Mouse (Mus musculus) mouse embryonic stem cell (cell line): ENCODE measurements at regions not wholly inside any gene's neighbourhood (a gene's known extent, or its start where the extent isn't known, plus 50 kb on each side); places are given as distances from the start of the nearest gene placed in this dataset.

Experiments used
- in situ Hi-C, 2 experiments: fragments of 300-500 bp; cut with MboI; formaldehyde crosslinking; loops; 1 replicate in 1 of 2; 3 replicates in 1 of 2; pipeline ENCODE4 v1.14.3; 2019 to 2020; ENCODE audit warnings: low sequenced_read_pairs in 2 of 2, low pct_unique_long_range_greater_than_20kb in 1 of 2, mixed read lengths in 1 of 2; ENCODE audit not compliant: unreplicated experiment in 1 of 2

DNA sequence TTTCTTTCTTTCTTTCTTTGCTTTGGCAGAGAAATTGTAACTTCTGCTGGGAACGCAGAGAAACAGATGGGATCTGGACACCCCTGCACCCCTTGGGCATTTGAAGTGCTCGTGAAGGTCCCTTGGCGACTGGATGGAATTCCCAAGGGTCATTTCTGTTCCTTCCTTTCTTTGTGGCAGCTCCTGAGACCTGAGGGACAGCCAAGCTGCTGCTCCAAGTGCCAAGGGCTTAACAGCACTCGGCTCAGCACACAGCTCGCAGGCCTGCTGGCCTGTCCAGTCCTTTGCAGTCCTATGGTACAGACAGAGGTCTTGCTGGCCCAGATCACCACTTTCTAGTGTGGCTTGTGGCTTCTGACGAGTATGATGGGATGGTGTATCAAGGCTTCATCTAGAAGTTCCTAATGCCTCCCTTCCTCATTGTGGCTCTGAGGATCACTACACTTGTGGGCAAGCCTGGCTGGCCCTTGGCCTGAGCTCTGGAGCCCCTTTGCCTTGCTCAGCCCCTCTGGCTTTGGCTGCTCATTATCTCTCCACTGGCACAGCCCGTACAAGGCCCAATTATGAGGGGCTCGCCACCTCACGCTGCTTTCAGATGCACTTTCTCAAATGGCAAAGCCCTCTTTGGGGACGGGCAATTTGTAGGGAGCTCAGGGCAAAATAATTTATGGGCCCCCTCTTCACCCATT, 63.7 kb upstream of the Pitx1 start:
- in situ Hi-C loops, result no loop called here

DNA sequence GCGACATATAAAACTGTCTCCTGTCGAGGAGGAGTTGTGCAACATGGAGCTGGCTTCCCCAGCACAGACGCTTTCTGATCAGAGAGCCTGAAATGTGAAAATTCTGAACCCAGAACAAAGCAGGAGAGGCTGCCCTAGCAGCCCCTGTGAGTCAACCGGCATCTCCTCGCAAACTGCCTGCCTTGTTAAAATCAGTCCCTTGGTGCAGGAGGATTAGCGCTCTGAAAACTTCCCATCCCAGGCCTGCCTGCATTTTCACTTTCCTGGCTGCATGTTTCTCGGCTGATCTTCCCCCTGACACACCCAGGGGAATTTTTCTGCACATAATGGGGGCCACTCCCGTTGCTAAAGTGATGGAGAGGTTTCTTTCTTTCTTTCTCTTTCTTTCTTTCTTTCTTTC, 63.0 kb upstream of the Pitx1 start:
- in situ Hi-C loops, result no loop called here

DNA sequence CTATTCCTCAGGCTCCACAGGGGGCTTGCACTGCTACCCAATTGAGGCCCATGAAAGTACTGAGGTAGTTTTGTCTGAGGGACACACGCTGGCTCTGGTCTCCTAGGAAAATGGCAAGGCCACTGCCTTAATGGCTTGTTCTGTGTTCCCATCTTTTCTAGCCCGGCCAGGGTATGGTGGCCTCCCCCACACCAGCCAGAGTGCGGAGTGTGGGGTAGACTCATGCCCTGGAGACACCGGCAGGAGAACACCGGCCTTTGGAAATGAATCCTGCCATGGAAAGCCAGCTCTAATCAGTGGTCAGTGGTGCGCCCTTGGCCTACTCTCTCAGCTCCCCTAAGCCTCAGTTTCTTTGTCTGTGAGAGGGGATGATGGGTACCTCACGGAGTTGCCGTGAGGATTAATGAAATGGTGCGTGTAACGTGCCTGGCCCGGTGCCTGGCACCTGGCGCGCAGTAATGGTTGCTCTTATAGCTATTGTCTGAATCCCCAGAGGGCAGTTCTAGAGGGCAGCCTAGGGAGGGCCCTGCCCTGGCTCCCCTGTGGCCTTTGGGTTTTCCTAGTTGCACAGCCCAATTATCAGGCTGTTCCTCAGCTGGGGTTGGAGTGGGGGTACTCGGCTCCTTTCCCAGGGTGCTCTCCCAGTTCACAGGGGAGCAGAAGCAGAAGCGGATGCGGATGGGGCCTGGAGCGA, 62.4 kb upstream of the Pitx1 start:
- in situ Hi-C loops, result no loop called here

- in situ Hi-C loops, result no loop called here
Measured at GRCm38 (mm10) chr13:55895505-55895904, 59.5 kb upstream of the Pitx1 start.

DNA sequence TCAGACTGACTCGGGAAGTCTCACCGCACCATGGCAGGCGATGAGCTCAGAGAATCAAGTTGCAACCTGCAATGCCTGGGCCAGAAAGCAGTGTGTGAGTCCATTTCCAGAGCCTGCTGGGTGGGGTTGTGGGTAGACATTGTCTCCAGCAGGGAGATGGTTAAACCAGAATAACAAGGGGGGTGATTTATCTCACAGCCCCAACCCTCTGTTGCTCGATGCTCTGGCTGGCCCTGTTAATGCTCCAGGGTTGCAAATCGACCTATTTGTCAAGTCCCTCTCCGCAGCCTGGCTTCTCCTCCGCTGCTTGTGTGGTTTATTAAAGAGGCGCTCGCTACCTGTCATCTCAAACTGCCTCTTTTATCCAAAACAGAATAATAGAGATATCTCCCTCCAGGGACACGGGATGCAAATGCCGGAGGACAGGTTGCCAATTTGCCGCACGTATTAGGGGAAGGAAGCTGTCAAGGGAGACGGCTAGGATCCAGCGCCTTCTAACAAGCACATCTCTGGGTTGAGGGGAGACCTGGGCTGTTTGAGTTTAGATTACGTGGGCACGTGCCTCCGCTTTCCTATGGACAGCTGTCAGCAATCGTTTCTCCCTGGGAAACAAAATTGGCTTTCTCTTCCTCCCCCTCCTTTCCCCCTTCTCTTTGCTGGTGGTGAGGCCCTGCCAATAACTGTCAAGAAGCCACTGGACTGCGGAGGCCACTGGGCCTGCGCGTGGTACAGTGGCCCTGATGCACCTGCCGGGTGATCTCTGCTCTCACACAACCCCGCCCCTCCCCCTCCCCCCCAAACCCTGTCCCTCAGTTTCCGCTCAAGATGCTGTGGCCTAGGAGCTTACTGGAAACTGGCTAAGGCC, 57.4 kb upstream of the Pitx1 start:
- in situ Hi-C loops, result no loop called here

DNA sequence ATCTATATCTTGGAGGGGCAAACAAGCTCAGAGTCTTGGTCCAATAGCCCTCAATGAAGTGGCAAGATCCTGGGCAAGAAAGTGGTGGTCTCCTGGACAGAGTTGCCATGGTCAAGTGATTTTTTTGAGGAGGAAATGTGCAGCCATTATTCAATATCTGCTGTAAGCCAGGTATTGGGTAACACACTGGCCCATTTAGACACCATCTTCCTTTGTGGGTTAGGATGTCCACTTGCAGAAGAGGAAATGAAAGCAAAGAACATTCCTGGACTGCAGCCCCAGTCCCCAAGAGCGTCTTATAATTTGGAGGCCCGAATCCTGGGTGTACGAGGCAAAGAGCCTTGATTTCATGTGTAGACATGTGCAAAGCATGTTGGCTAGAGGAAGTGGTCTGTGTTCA, 56.3 kb upstream of the Pitx1 start:
- in situ Hi-C loops, result no loop called here

DNA sequence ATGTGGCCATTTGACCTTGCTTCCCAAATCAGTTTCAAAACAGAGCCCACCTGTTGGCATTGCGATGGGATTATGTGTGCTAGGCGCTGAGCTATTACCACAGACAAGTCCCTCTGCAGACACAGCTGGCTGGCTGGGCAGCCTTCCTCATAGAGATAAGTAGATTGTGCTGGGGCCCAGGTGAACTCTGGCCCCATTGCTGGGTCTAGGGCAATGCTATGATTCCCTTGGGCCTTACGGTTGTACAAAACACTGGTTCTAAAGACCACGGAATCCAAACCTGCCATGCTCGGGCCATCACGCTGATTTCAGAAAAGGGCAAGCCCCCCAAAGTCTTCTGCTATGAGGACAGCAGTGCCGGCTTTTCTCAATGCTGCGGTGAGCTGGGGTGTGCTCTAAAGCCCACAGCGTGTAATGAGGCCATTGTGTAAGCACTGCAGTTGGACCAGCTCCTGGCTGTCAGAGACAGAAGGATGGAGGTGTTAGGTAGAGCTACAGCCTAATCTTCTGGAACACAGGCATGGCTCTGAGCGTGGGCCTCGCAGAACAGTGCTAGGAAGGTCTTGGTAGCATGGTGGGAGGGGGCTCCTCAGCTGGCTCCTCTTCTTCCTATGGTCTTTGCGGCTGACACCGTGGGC, 51.2 kb upstream of the Pitx1 start:
- in situ Hi-C loops, result no loop called here
